Mouse (Mus musculus): ENCODE results near the gene Nkx2-3. TPM values are rescaled to one million over a fixed set of nuclear protein-coding genes. Genes with fewer than 3 reads are reported as not detected.

Nkx2-3 gene
- polyA plus RNA-seq, 1 experiment, result 0.18 TPM

DNA sequence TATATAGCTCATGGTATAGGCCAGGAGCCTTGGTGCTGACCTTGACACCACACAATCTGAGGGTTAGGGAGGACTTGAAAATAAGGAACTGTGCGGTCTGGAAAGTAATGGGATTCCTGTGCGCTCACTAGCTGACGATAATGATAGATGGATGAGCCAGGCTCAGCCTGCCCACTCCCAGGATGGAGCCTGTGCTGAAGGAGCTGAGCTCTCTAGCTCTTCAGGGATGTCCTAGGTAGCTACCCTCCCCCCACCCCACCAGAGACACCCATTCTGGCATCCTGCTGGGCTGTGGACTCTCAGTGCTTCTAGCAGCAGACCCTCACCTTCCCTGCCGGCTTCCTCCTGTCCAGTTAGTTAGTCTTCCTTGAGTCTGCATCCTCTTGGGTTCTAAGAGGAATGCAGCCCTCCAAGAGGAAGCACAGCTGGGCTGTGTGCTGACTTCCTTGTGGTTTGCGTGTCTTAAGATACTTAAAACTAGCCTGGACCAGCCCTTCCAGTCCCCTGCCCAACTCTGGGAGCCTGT lies 6.4 kb downstream of the Nkx2-3 start:
- Histone ChIP-seq H3K36me3 (replicated peaks; ENCODE audit: low read length) (no peaks in the 10 kb centered on the region), H3K27me3 (replicated peaks) (peaks cover 96% of the 10 kb centered on the region), H3K4me3 (replicated peaks) (no peak overlapping the region), H3K9me3 (no peaks in the 10 kb centered on the region; the same call in 1 of the 2 replicates), H3K4me1 (peaks cover 33% of the 10 kb centered on the region)
- TF ChIP-seq GATA1 (IDR thresholded peaks at IDR 0.05; ENCODE audit: borderline replicate concordance, low read length) (no peak), FLI1 (IDR thresholded peaks at IDR 0.05; ENCODE audit: low read length) (no peak)

DNA sequence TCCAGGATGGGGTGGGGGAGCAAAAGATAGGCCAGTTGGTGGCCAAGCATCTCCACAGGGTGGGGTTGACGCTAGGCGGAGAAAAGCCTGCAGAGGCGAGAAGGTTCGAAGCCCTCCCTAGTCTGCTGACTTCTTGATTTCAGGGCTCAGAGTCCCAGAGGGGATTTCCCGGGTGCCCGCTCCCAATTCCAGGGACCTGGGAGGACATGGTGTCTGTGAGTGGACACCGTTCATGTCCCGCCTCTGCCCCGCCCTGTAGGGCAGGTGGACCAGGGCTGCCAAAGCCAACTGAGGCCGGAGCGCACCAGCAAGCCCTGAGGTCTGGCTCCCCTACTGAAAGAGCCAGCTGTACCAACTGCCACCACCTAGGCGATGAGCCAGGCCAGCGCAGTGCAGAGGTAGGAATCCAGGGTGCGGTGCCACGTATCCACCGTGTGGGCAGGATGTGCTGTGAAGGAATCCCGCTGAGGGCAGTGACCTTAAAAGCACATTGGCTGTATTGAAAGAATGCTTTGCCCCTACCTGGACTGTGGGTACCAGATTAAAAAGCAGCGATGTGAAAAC lies 7.9 kb downstream of the Nkx2-3 start:
- no peak for TF ChIP-seq FLI1 (IDR thresholded peaks at IDR 0.05; ENCODE audit: low read length)
- H3K27me3 ChIP-seq (replicated peaks), result peaks cover 89% of the 10 kb centered on the region

GRCm38 (mm10) chr19:43623913-43624312 lies 11.8 kb downstream of the Nkx2-3 start:
- no peak overlapping the region for H3K4me3 ChIP-seq (replicated peaks)
- H3K36me3 ChIP-seq (replicated peaks; ENCODE audit: low read length), result no peaks in the 10 kb centered on the region
- peaks cover 70% of the 10 kb centered on the region for H3K27me3 ChIP-seq (replicated peaks)
- H3K9me3 ChIP-seq, result no peaks in the 10 kb centered on the region
- TF ChIP-seq GATA1 (IDR thresholded peaks at IDR 0.05; ENCODE audit: borderline replicate concordance, low read length), result no peak
- no peak for TF ChIP-seq FLI1 (IDR thresholded peaks at IDR 0.05; ENCODE audit: low read length)
- no peaks in the 10 kb centered on the region for H3K4me1 ChIP-seq

More for the DNA sequence above, 7.9 kb downstream of the Nkx2-3 start:
- H3K9me3 ChIP-seq, result no peaks in the 10 kb centered on the region; the same call in 1 of the 2 replicates
- H3K36me3 ChIP-seq (replicated peaks; ENCODE audit: low read length), result no peaks in the 10 kb centered on the region
- H3K4me1 ChIP-seq, result peaks cover 23% of the 10 kb centered on the region
- no peak overlapping the region for H3K4me3 ChIP-seq (replicated peaks)

DNA sequence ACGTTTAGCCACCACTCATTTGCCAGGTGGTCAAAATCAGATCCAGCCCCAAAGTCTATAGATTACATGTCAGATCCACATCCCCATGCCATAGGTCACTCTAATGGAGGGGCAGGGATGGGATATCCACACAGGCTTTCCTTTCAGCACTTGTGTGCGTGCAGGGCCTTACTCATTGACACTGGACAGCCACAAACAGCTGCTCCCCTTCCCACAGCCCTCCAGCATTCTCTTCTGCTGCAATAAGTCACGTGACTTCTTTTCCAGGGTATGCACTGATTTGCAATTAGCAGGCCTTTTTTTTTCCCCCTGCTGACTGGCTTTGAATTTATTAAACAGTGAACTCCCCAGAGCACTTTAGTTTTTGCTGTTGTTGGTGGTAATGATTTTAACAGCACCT lies 14.0 kb downstream of the Nkx2-3 start:
- H3K4me3 ChIP-seq (replicated peaks), result no peak overlapping the region
- TF ChIP-seq GATA1 (IDR thresholded peaks at IDR 0.05; ENCODE audit: borderline replicate concordance, low read length) (no peak), FLI1 (IDR thresholded peaks at IDR 0.05; ENCODE audit: low read length) (no peak)
- peaks cover 9% of the 10 kb centered on the region for H3K4me1 ChIP-seq
- H3K9me3 ChIP-seq, result no peaks in the 10 kb centered on the region
- peaks cover 61% of the 10 kb centered on the region for H3K27me3 ChIP-seq (replicated peaks)
- H3K36me3 ChIP-seq (replicated peaks; ENCODE audit: low read length), result no peaks in the 10 kb centered on the region

- Histone ChIP-seq H3K9me3 (no peaks in the 10 kb centered on the region), H3K4me1 (peaks cover 13% of the 10 kb centered on the region), H3K27me3 (replicated peaks) (peaks cover 50% of the 10 kb centered on the region), H3K4me3 (replicated peaks) (no peak overlapping the region), H3K36me3 (replicated peaks; ENCODE audit: low read length) (no peaks in the 10 kb centered on the region)
- no peak for TF ChIP-seq FLI1 (IDR thresholded peaks at IDR 0.05; ENCODE audit: low read length)
- no peak for TF ChIP-seq GATA1 (IDR thresholded peaks at IDR 0.05; ENCODE audit: borderline replicate concordance, low read length)
Observed at GRCm38 (mm10) chr19:43627345-43627744, 15.2 kb downstream of the Nkx2-3 start.

- Histone ChIP-seq H3K9me3 (no peaks in the 10 kb centered on the region), H3K4me1 (peaks cover 13% of the 10 kb centered on the region), H3K36me3 (replicated peaks; ENCODE audit: low read length) (no peaks in the 10 kb centered on the region), H3K4me3 (replicated peaks) (no peak overlapping the region), H3K27me3 (replicated peaks) (peaks cover 44% of the 10 kb centered on the region)
- TF ChIP-seq FLI1 (IDR thresholded peaks at IDR 0.05; ENCODE audit: low read length) (no peak), GATA1 (IDR thresholded peaks at IDR 0.05; ENCODE audit: borderline replicate concordance, low read length) (no peak)
Observed at GRCm38 (mm10) chr19:43629088-43629487, 17.0 kb downstream of the Nkx2-3 start.

GRCm38 (mm10) chr19:43630466-43631251 lies 18.5 kb downstream of the Nkx2-3 start:
- no peak for TF ChIP-seq GATA1 (IDR thresholded peaks at IDR 0.05; ENCODE audit: borderline replicate concordance, low read length)
- no peak for TF ChIP-seq FLI1 (IDR thresholded peaks at IDR 0.05; ENCODE audit: low read length)
- H3K27me3 ChIP-seq (replicated peaks), result peaks cover 37% of the 10 kb centered on the region
- no peak overlapping the region for H3K4me3 ChIP-seq (replicated peaks)
- H3K9me3 ChIP-seq, result no peaks in the 10 kb centered on the region
- H3K36me3 ChIP-seq (replicated peaks; ENCODE audit: low read length), result no peaks in the 10 kb centered on the region
- peaks cover 13% of the 10 kb centered on the region for H3K4me1 ChIP-seq

DNA sequence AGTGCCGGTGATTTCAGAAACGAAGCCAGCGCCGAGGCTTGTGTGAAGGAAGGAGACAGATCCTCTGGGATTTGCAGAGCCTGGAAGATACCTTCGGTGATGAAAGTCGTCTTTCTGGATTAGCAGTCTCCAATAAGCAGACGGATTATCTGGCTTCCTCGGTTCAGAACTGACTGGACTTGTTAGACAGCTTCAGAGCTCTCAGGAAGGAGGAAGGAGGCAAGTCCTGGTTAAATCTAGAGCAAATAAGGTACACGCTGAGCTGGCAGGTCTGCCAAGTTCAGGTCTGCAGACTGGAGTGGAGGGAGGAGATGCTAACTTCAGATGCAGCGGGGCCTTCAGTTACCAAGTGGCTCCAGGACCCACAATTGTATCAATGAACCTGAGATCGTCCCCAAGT lies 29.7 kb downstream of the Nkx2-3 start:
- no peaks in the 10 kb centered on the region for H3K9me3 ChIP-seq
- peaks cover 61% of the 10 kb centered on the region for H3K27me3 ChIP-seq (replicated peaks)
- no peak overlapping the region for H3K4me3 ChIP-seq (replicated peaks)
- H3K4me1 ChIP-seq, result peaks cover 4% of the 10 kb centered on the region
- TF ChIP-seq GATA1 (IDR thresholded peaks at IDR 0.05; ENCODE audit: borderline replicate concordance, low read length) (no peak), FLI1 (IDR thresholded peaks at IDR 0.05; ENCODE audit: low read length) (no peak)
- no peaks in the 10 kb centered on the region for H3K36me3 ChIP-seq (replicated peaks; ENCODE audit: low read length)

GRCm38 (mm10) chr19:43642843-43643242 lies 30.7 kb downstream of the Nkx2-3 start:
- Histone ChIP-seq H3K36me3 (replicated peaks; ENCODE audit: low read length) (no peaks in the 10 kb centered on the region), H3K4me3 (replicated peaks) (no peak overlapping the region), H3K27me3 (replicated peaks) (peaks cover 65% of the 10 kb centered on the region), H3K9me3 (no peaks in the 10 kb centered on the region), H3K4me1 (peaks cover 4% of the 10 kb centered on the region)
- TF ChIP-seq FLI1 (IDR thresholded peaks at IDR 0.05; ENCODE audit: low read length) (no peak), GATA1 (IDR thresholded peaks at IDR 0.05; ENCODE audit: borderline replicate concordance, low read length) (no peak)

DNA sequence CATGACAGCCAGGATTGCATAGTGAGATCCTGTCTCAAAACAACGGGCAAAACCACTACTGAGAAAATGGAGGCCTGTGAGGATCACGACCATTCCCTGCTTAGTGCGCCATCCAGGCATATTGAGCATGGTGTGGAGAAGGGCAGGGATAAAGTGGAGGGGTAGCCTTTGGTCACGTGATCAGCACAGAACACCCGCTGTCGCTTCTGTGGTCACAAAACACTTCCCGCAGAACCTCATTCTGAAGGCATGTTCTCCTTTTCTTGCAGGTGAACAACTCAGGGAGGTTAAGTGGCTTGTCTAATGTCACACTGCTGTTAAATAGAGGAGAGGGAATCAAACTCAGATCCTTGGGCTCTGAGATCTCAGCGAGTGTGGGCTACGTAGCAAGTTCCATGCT lies 33.4 kb downstream of the Nkx2-3 start:
- TF ChIP-seq FLI1 (IDR thresholded peaks at IDR 0.05; ENCODE audit: low read length), result no peak
- TF ChIP-seq GATA1 (IDR thresholded peaks at IDR 0.05; ENCODE audit: borderline replicate concordance, low read length), result no peak
- peaks cover 4% of the 10 kb centered on the region; the same call in 1 of the 2 replicates for H3K9me3 ChIP-seq
- H3K4me1 ChIP-seq, result no peaks in the 10 kb centered on the region; the same call in 1 of the 2 replicates
- peaks cover 53% of the 10 kb centered on the region for H3K27me3 ChIP-seq (replicated peaks)
- H3K4me3 ChIP-seq (replicated peaks), result no peak overlapping the region
- no peaks in the 10 kb centered on the region for H3K36me3 ChIP-seq (replicated peaks; ENCODE audit: low read length)
